Mouse (Mus musculus): ENCODE results near the gene Gatm. TPM values are rescaled to one million over a fixed set of nuclear protein-coding genes. Genes with fewer than 3 reads are reported as not detected.

The Gatm gene
- polyA plus RNA-seq, 1 experiment from 2014 or later = 30.6 TPM

DNA sequence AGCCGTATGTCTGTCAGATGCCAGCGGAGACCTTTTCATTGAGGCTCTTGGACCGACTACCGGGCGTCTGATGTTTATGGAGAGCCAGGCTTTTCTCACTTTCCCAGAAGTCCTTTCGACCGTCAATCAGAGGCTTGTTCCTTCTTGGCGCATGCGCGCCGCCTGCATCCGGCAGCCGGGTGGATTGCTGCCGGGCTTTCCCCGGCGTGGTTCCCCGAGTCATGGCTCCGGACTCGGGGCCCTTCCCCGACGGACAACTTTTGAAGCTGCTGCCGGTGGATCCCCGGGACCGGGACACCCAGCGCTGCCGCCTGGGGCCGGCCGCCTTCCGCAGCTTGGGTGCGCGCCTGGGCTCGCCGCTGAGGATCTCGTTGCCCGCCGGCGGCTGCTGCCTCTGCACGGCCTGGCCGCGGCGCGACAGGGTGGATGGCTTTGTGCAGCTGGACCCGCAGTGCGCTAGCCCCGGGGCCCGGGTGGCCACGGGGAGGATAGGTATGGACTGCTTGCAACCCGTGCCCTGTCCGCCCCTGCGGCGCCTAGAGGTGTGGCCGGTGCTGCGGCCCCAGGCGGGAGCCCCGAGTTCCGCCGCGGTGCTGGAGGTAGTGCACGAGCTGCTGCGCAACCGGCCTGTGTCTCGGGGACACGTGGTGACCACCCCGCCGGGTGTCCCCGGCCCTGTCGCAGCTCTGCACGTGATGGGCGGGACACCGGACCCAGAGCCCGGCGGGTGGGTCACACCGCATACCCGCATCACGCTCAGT lies 19.5 kb upstream of the Gatm start:
- H3K9me3 ChIP-seq (ENCODE audit: low read length) = no peaks in the 10 kb centered on the region
- H3K4me1 ChIP-seq (ENCODE audit: insufficient read depth) = peaks cover 5% of the 10 kb centered on the region
- H3K36me3 ChIP-seq (replicated peaks; ENCODE audit: insufficient read depth, low read length) = peaks cover 9% of the 10 kb centered on the region; the same call in 1 of the 2 replicates
- H3K27me3 ChIP-seq (ENCODE audit: insufficient read depth, low read length) = no peaks in the 10 kb centered on the region
- ATAC-seq (peak; percentile 82), DNase-seq (peak; percentile 82)
- WGBS (ENCODE audit: insufficient replicate concordance) = under 1% methylated on average over 75 of the region's 75 CpGs
- H3K9ac ChIP-seq (replicated peaks) = peak overlapping the region; percentile 86
- peak overlapping the region; percentile 94 for H3K4me3 ChIP-seq (ENCODE audit: low read depth, low read length)
- peak overlapping the region; percentile 100 for H3K4me2 ChIP-seq (ENCODE audit: low read depth, low read length)
- H3K27ac ChIP-seq (ENCODE audit: low read depth) = peak overlapping the region; percentile 77
- no peak for TF ChIP-seq EP300 (IDR thresholded peaks at IDR 0.05; ENCODE audit: low read depth)
- TF ChIP-seq CTCF (IDR thresholded peaks at IDR 0.05; ENCODE audit: low read depth) = 0 out of 2 replicates have a peak, but pooled peaks have one; percentile 15

DNA sequence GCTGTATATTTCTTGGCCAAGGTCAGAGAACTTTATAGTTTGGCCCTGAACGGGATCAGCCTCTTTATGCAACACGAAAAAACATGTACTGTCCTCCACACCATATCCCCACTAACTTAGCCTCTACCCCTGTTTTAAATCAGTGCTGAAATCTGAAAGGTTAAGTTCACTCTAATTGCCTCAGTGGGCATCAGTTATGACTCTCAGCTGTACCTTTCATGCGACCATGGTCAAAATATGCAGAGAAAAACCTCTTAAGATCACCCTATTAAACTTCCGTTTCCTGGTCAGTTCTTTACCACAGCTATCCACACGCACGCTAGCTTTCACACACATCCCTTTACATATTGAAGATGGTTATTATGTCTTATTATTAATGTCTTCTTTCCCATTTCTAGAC lies 18.8 kb upstream of the Gatm start:
- Histone ChIP-seq H3K27me3 (ENCODE audit: insufficient read depth, low read length) (no peaks in the 10 kb centered on the region), H3K9me3 (ENCODE audit: low read length) (no peaks in the 10 kb centered on the region), H3K4me2 (ENCODE audit: low read depth, low read length) (peak overlapping the region; percentile 100), H3K4me3 (ENCODE audit: low read depth, low read length) (peak overlapping the region; percentile 94), H3K4me1 (ENCODE audit: insufficient read depth) (peaks cover 5% of the 10 kb centered on the region), H3K9ac (replicated peaks) (no peak overlapping the region), H3K36me3 (replicated peaks; ENCODE audit: insufficient read depth, low read length) (peaks cover 9% of the 10 kb centered on the region; the same call in 1 of the 2 replicates), H3K27ac (ENCODE audit: low read depth) (no peak overlapping the region)
- DNase-seq (no peak), ATAC-seq (no peak)
- WGBS (ENCODE audit: insufficient replicate concordance) = 53% methylated on average over 6 of the region's 6 CpGs
- TF ChIP-seq EP300 (IDR thresholded peaks at IDR 0.05; ENCODE audit: low read depth) = no peak
- TF ChIP-seq CTCF (IDR thresholded peaks at IDR 0.05; ENCODE audit: low read depth) = no peak

GRCm38 (mm10) chr2:122628976-122629375 lies 17.9 kb upstream of the Gatm start:
- Histone ChIP-seq H3K4me3 (ENCODE audit: low read depth, low read length) (no peak overlapping the region), H3K4me1 (ENCODE audit: insufficient read depth) (peaks cover 5% of the 10 kb centered on the region), H3K9ac (replicated peaks) (no peak overlapping the region), H3K9me3 (ENCODE audit: low read length) (no peaks in the 10 kb centered on the region), H3K27me3 (ENCODE audit: insufficient read depth, low read length) (no peaks in the 10 kb centered on the region), H3K36me3 (replicated peaks; ENCODE audit: insufficient read depth, low read length) (peaks cover 9% of the 10 kb centered on the region; the same call in 1 of the 2 replicates), H3K4me2 (ENCODE audit: low read depth, low read length) (no peak overlapping the region), H3K27ac (ENCODE audit: low read depth) (no peak overlapping the region)
- WGBS (ENCODE audit: insufficient replicate concordance) = under 1% methylated on average over 7 of the region's 7 CpGs
- TF ChIP-seq CTCF (IDR thresholded peaks at IDR 0.05; ENCODE audit: low read depth) (peak; percentile 87), EP300 (IDR thresholded peaks at IDR 0.05; ENCODE audit: low read depth) (no peak)
- ATAC-seq (no peak), DNase-seq (peak; percentile 75)

DNA sequence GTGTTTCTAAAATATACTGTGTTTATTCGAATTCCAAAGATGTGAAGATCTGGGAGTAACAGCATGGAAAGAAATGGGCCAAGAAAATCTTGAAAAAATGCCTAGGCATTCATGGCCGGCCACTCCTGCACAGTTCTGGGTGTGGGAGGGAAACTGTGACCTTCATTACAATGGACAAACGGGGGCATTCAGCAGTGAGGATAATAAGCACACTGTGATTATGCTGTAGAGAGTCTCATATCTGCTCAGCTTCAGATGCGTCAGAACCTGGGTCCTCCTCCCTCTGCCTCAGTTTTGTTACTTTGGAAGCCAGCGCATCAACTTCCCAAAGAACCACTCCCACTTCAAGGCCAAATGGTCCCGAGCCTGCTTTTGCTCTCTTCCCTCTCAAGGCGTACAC lies 14.8 kb upstream of the Gatm start:
- Histone ChIP-seq H3K9ac (replicated peaks) (no peak overlapping the region), H3K4me3 (ENCODE audit: low read depth, low read length) (no peak overlapping the region), H3K4me2 (ENCODE audit: low read depth, low read length) (no peak overlapping the region), H3K9me3 (ENCODE audit: low read length) (no peaks in the 10 kb centered on the region), H3K4me1 (ENCODE audit: insufficient read depth) (no peaks in the 10 kb centered on the region), H3K27me3 (ENCODE audit: insufficient read depth, low read length) (no peaks in the 10 kb centered on the region), H3K27ac (ENCODE audit: low read depth) (no peak overlapping the region), H3K36me3 (replicated peaks; ENCODE audit: insufficient read depth, low read length) (no peaks in the 10 kb centered on the region)
- ATAC-seq (no peak), DNase-seq (no peak)
- TF ChIP-seq EP300 (IDR thresholded peaks at IDR 0.05; ENCODE audit: low read depth) = no peak
- TF ChIP-seq CTCF (IDR thresholded peaks at IDR 0.05; ENCODE audit: low read depth) = no peak
- WGBS (ENCODE audit: insufficient replicate concordance) = 60% methylated on average over 7 of the region's 7 CpGs

DNA sequence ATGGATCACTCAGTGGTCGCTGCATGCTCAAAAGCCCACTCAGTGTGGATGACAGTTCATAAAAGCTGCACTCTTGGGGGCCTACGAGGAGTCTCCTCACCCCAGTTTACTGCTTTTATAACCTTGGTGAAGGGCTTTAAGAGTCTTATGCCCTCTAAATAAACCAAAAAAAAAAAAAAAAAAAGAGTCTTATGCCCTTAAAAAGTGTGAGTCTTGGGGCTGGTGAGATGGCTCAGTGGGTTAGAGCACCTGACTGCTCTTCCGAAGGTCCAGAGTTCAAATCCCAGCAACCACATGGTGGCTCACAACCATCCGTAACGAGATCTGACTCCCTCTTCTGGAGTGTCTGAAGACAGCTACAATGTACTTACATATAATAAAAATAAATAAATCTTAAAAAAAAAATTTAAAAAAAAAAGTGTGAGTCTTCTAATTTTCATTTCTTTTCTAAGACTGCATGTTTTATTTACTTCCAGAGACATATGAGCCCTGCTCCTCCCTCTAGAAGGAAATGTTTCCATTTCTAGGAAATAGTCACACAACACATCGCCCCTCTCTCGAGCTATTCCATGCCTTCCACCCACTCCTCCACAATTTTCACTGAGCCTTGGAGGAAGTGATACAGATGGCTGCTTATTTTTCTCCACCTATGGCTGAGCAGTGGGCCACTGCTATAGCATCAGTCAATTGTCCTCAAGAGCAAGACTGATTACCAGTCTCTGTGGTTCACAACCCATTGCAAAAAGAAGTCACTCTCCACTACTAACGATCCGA lies 10.4 kb upstream of the Gatm start:
- Histone ChIP-seq H3K9me3 (ENCODE audit: low read length) (no peaks in the 10 kb centered on the region), H3K36me3 (replicated peaks; ENCODE audit: insufficient read depth, low read length) (no peaks in the 10 kb centered on the region), H3K4me1 (ENCODE audit: insufficient read depth) (no peaks in the 10 kb centered on the region), H3K4me3 (ENCODE audit: low read depth, low read length) (no peak overlapping the region), H3K27me3 (ENCODE audit: insufficient read depth, low read length) (no peaks in the 10 kb centered on the region), H3K4me2 (ENCODE audit: low read depth, low read length) (no peak overlapping the region), H3K9ac (replicated peaks) (no peak overlapping the region), H3K27ac (ENCODE audit: low read depth) (no peak overlapping the region)
- no peak for ATAC-seq
- WGBS (ENCODE audit: insufficient replicate concordance) = 70% methylated on average over 7 of the region's 9 CpGs
- no peak for TF ChIP-seq CTCF (IDR thresholded peaks at IDR 0.05; ENCODE audit: low read depth)
- no peak for TF ChIP-seq EP300 (IDR thresholded peaks at IDR 0.05; ENCODE audit: low read depth)
- DNase-seq = no peak

DNA sequence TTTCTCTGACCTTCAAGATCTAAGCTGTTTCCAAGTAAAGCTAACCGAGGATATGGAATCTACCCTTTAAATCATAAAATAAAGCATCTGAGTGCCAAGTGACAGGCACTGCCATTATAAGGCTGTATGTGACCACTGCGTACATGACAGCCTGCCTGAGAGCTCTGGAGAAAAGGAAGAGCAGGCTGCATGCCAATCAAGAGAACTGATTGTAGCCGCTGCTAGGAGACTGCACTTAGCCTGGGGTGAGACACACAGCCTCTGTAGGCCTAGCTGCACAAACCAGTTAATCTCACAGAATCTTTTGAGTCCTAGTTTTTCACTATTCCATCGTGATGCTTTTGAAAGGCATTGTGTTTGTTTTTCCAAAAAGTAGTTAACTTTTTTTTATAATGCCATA lies 7.6 kb upstream of the Gatm start:
- H3K4me1 ChIP-seq (ENCODE audit: insufficient read depth) = no peaks in the 10 kb centered on the region
- H3K4me3 ChIP-seq (ENCODE audit: low read depth, low read length) = no peak overlapping the region
- H3K9ac ChIP-seq (replicated peaks) = no peak overlapping the region
- ATAC-seq = no peak
- no peak for TF ChIP-seq EP300 (IDR thresholded peaks at IDR 0.05; ENCODE audit: low read depth)
- TF ChIP-seq CTCF (IDR thresholded peaks at IDR 0.05; ENCODE audit: low read depth) = no peak
- no peaks in the 10 kb centered on the region for H3K27me3 ChIP-seq (ENCODE audit: insufficient read depth, low read length)
- H3K4me2 ChIP-seq (ENCODE audit: low read depth, low read length) = no peak overlapping the region
- no peak for DNase-seq
- H3K36me3 ChIP-seq (replicated peaks; ENCODE audit: insufficient read depth, low read length) = no peaks in the 10 kb centered on the region
- H3K9me3 ChIP-seq (ENCODE audit: low read length) = no peaks in the 10 kb centered on the region
- H3K27ac ChIP-seq (ENCODE audit: low read depth) = no peak overlapping the region
- WGBS (ENCODE audit: insufficient replicate concordance) = 60% methylated on average over 4 of the region's 4 CpGs
